Mouse (Mus musculus) E14TG2a.4 (cell line): ENCODE data around the gene Mef2a.

Source experiments
- CTCF ChIP-seq: conservative IDR thresholded peaks from 2 replicates; pipeline ENCODE4 v1.5.1; 2014; ENCODE audit warnings: low read length
- NANOG ChIP-seq: IDR thresholded peaks from 2 replicates; pipeline ENCODE4 v1.6.1; 2014; ENCODE audit warnings: borderline replicate concordance, low read length, mixed read lengths
- POU5F1 ChIP-seq: IDR thresholded peaks from 2 replicates; pipeline ENCODE4 v1.6.1; 2014; ENCODE audit warnings: low read length, borderline replicate concordance

DNA sequence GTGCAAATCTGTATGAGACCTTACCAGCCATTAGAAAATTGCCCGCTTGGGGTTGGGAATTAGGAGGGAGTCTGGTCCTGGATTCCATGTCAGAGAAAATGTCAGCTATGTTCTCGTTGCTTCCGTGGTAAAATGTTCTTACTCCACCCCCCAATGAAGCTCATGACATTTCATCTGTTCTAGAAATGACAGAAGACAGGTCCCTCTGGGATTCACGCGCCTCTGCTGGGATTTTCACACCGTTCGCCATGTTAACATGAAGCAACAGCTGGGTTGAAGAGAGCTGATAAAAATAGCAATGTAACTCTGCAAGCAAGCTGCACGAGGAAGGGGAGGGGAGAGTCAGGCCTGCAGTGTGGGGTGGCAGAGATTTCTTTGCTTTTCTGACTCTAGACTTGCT is 42.1 kb upstream of the Mef2a start:
- TF ChIP-seq CTCF (no peak), POU5F1 (no peak), NANOG (no peak)
